Mouse (Mus musculus): Measurements from ENCODE around the gene Fcgr4.

DNA sequence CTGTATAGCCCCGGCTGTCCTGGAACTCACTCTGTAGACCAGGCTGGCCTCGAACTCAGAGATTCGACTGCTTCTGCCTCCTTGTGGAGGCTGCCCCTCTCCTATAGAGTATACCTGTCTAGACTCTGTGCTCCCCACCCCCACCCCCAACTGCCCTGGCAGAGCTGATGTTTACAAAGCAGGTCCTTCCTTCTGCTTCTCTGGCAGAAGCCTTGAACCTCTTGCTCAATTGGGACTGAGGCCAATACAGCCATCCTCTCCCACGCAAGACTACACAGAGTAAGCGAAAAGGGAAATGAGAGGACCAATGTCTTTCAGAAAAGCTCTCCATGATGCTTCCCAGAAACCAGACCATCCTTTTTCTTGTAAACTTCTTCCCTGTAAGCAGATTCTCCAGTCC, 38.5 kb downstream of the Fcgr4 start:
- TF ChIP-seq CTCF (IDR thresholded peaks at IDR 0.05; ENCODE audit: low read depth, low read length) (no peak), TAL1 (conservative IDR thresholded peaks at IDR 0.05; ENCODE audit: low read depth, low read length) (no peak), GATA2 (IDR thresholded peaks at IDR 0.05; ENCODE audit: borderline replicate concordance, low read depth, low read length) (no peak), GATA1 (IDR thresholded peaks at IDR 0.05; ENCODE audit: borderline replicate concordance, low read length) (no peak), POLR2AphosphoS5 (IDR thresholded peaks at IDR 0.05; ENCODE audit: insufficient replicate concordance, low read depth, low read length) (no peak)

Measured in G1E (cell line).